Mouse (Mus musculus): ENCODE results near the gene Hsd3b7.

- TF ChIP-seq POLR2A (IDR thresholded peaks at IDR 0.05; ENCODE audit: low read depth, low read length) (no peak), CTCF (IDR thresholded peaks at IDR 0.05; ENCODE audit: extremely low read depth, insufficient read depth, insufficient read length, insufficient replicate concordance) (peak; percentile 86; the same call in 1 of the 2 replicates)
Measured at GRCm38 (mm10) chr7:127800435-127801009, at the start of gene Hsd3b7.

All from spleen, adult 2 months (tissue).